Mouse (Mus musculus): ENCODE measurements at regions not wholly inside any gene's neighbourhood (a gene's known extent, or its start where the extent isn't known, plus 50 kb on each side); places are given as distances from the start of the nearest gene placed in this dataset.

GRCm38 (mm10) chr16:93075488-93075887, 249.5 kb upstream of the Runx1 start:
- ATAC-seq (ENCODE audit: insufficient number of reproducible peaks, insufficient read depth, low FRiP score, low read depth) = no peak
- H3K9me3 ChIP-seq (ENCODE audit: control insufficient read depth, low read depth, low read length) = no peaks in the 10 kb centered on the region
- H3K4me1 ChIP-seq (ENCODE audit: control insufficient read depth, insufficient read depth, low read length) = peaks cover 9% of the 10 kb centered on the region; the same call in 1 of the 2 replicates
- no peaks in the 10 kb centered on the region for H3K36me3 ChIP-seq (ENCODE audit: control insufficient read depth, insufficient read depth, low read length)
- 79% methylated on average over 11 of the region's 11 CpGs for WGBS
- H3K27me3 ChIP-seq (ENCODE audit: control insufficient read depth, insufficient read depth, low read length) = no peaks in the 10 kb centered on the region
- no peak overlapping the region for H3K9ac ChIP-seq (replicated peaks; ENCODE audit: low read depth, low read length)
- no peak overlapping the region for H3K4me3 ChIP-seq (ENCODE audit: low read depth, low read length)
- no peak overlapping the region for H3K4me2 ChIP-seq (replicated peaks; ENCODE audit: low read depth, low read length)
- no peak overlapping the region for H3K27ac ChIP-seq (ENCODE audit: low read length)

DNA sequence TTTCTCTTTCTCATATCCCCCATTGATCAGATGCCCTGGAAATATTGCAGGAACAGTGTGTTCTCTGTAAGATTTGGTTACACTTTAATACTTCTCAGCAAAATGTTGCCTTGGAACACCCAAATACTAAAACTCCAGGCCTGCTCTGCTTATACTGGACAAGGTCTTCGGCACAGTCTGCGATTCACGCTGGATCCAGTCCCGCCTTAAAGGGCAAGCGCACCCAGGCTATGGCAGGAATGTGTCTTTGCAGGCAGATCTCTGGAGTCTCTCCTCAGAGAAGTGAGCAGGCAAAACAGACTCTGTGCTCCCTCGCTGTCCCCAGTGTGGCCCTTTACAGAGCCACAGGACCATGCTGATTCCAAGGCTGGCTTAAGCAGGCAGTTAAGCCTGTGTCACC, 246.2 kb upstream of the Runx1 start:
- Histone ChIP-seq H3K9ac (replicated peaks; ENCODE audit: low read depth, low read length) (no peak overlapping the region), H3K36me3 (ENCODE audit: control insufficient read depth, insufficient read depth, low read length) (no peaks in the 10 kb centered on the region), H3K27me3 (ENCODE audit: control insufficient read depth, insufficient read depth, low read length) (no peaks in the 10 kb centered on the region), H3K4me2 (replicated peaks; ENCODE audit: low read depth, low read length) (no peak overlapping the region), H3K4me1 (ENCODE audit: control insufficient read depth, insufficient read depth, low read length) (peaks cover 4% of the 10 kb centered on the region; the same call in 1 of the 2 replicates), H3K4me3 (ENCODE audit: low read depth, low read length) (no peak overlapping the region), H3K27ac (ENCODE audit: low read length) (peak overlapping the region; percentile 57), H3K9me3 (ENCODE audit: control insufficient read depth, low read depth, low read length) (no peaks in the 10 kb centered on the region)
- 30% methylated on average over 6 of the region's 6 CpGs for WGBS
- no peak for ATAC-seq (ENCODE audit: insufficient number of reproducible peaks, insufficient read depth, low FRiP score, low read depth)

DNA sequence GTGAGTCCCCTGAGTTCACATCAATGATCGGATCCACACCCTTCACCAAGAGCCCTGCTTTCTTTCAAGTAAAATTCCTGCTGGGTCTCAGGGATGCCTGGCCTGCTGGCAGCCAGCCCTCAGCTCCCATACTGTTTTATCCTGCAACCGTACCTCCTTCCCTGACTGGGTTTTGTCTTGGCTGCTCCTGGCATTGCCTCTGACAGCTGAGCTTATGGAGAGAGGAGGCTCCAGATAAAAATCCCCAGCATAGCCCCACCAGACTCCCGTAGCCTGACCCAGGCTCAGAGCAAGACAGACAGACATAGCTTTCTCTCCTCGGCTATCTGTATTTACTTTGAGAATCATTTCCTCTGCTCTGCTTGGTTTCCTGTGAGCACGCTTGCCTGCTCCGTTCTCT, 245.8 kb upstream of the Runx1 start:
- peak; percentile 74; the same call in 1 of the 2 replicates for ATAC-seq (ENCODE audit: insufficient number of reproducible peaks, insufficient read depth, low FRiP score, low read depth)
- H3K4me2 ChIP-seq (replicated peaks; ENCODE audit: low read depth, low read length) = no peak overlapping the region
- H3K36me3 ChIP-seq (ENCODE audit: control insufficient read depth, insufficient read depth, low read length) = no peaks in the 10 kb centered on the region
- WGBS = 25% methylated on average over 6 of the region's 6 CpGs
- H3K9ac ChIP-seq (replicated peaks; ENCODE audit: low read depth, low read length) = no peak overlapping the region
- no peaks in the 10 kb centered on the region for H3K9me3 ChIP-seq (ENCODE audit: control insufficient read depth, low read depth, low read length)
- H3K4me1 ChIP-seq (ENCODE audit: control insufficient read depth, insufficient read depth, low read length) = peaks cover 4% of the 10 kb centered on the region; the same call in 1 of the 2 replicates
- H3K27me3 ChIP-seq (ENCODE audit: control insufficient read depth, insufficient read depth, low read length) = no peaks in the 10 kb centered on the region
- no peak overlapping the region for H3K4me3 ChIP-seq (ENCODE audit: low read depth, low read length)
- H3K27ac ChIP-seq (ENCODE audit: low read length) = peak overlapping the region; percentile 57

- peaks cover 4% of the 10 kb centered on the region; the same call in 1 of the 2 replicates for H3K4me1 ChIP-seq (ENCODE audit: control insufficient read depth, insufficient read depth, low read length)
- no peak overlapping the region for H3K27ac ChIP-seq (ENCODE audit: low read length)
- no peaks in the 10 kb centered on the region for H3K36me3 ChIP-seq (ENCODE audit: control insufficient read depth, insufficient read depth, low read length)
- H3K27me3 ChIP-seq (ENCODE audit: control insufficient read depth, insufficient read depth, low read length) = no peaks in the 10 kb centered on the region
- ATAC-seq (ENCODE audit: insufficient number of reproducible peaks, insufficient read depth, low FRiP score, low read depth) = no peak
- no peaks in the 10 kb centered on the region for H3K9me3 ChIP-seq (ENCODE audit: control insufficient read depth, low read depth, low read length)
- H3K4me2 ChIP-seq (replicated peaks; ENCODE audit: low read depth, low read length) = no peak overlapping the region
- WGBS = 89% methylated on average over 2 of the region's 2 CpGs
- H3K4me3 ChIP-seq (ENCODE audit: low read depth, low read length) = no peak overlapping the region
- no peak overlapping the region for H3K9ac ChIP-seq (replicated peaks; ENCODE audit: low read depth, low read length)
These were observed 240.9 kb upstream of the Runx1 start for GRCm38 (mm10) chr16:93066821-93067220.

GRCm38 (mm10) chr16:93061475-93062179, 235.7 kb upstream of the Runx1 start:
- no peak for ATAC-seq (ENCODE audit: insufficient number of reproducible peaks, insufficient read depth, low FRiP score, low read depth)
- 59% methylated on average over 4 of the region's 4 CpGs for WGBS
- Histone ChIP-seq H3K27me3 (ENCODE audit: control insufficient read depth, insufficient read depth, low read length) (no peaks in the 10 kb centered on the region), H3K36me3 (ENCODE audit: control insufficient read depth, insufficient read depth, low read length) (no peaks in the 10 kb centered on the region), H3K4me1 (ENCODE audit: control insufficient read depth, insufficient read depth, low read length) (0 out of 2 replicates have a peak, but pooled peaks cover 3% of the 10 kb centered on the region), H3K4me3 (ENCODE audit: low read depth, low read length) (no peak overlapping the region), H3K4me2 (replicated peaks; ENCODE audit: low read depth, low read length) (no peak overlapping the region), H3K9me3 (ENCODE audit: control insufficient read depth, low read depth, low read length) (no peaks in the 10 kb centered on the region), H3K27ac (ENCODE audit: low read length) (no peak overlapping the region), H3K9ac (replicated peaks; ENCODE audit: low read depth, low read length) (no peak overlapping the region)

DNA sequence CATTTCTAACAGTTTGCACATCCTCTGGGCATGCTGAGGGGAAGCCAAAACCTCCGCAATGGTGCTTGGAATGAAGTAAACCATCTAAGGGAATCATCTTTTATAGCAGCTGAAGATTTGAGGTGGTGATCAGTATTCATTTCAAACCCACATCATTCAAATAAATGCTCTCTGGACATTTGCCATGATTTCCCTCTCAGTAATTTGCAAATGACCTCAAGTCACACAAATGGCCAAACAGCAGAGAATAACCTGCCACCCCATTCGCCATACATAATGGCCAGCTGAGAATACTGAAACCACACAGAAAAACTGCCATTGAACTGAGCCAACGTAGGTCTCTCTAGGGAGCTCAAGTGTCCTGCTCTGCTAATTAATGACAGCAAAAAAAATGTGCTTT, 230.3 kb upstream of the Runx1 start:
- no peak for ATAC-seq (ENCODE audit: insufficient number of reproducible peaks, insufficient read depth, low FRiP score, low read depth)
- H3K4me2 ChIP-seq (replicated peaks; ENCODE audit: low read depth, low read length) = no peak overlapping the region
- H3K9ac ChIP-seq (replicated peaks; ENCODE audit: low read depth, low read length) = no peak overlapping the region
- H3K4me1 ChIP-seq (ENCODE audit: control insufficient read depth, insufficient read depth, low read length) = 0 out of 2 replicates have a peak, but pooled peaks cover under 1% of the 10 kb centered on the region
- H3K27ac ChIP-seq (ENCODE audit: low read length) = no peak overlapping the region
- H3K27me3 ChIP-seq (ENCODE audit: control insufficient read depth, insufficient read depth, low read length) = no peaks in the 10 kb centered on the region
- H3K36me3 ChIP-seq (ENCODE audit: control insufficient read depth, insufficient read depth, low read length) = no peaks in the 10 kb centered on the region
- 71% methylated on average over 3 of the region's 3 CpGs for WGBS
- no peak overlapping the region for H3K4me3 ChIP-seq (ENCODE audit: low read depth, low read length)
- H3K9me3 ChIP-seq (ENCODE audit: control insufficient read depth, low read depth, low read length) = no peaks in the 10 kb centered on the region

GRCm38 (mm10) chr16:93055545-93055944, 229.6 kb upstream of the Runx1 start:
- no peak for ATAC-seq (ENCODE audit: insufficient number of reproducible peaks, insufficient read depth, low FRiP score, low read depth)
- no peak overlapping the region for H3K9ac ChIP-seq (replicated peaks; ENCODE audit: low read depth, low read length)
- 76% methylated on average over 4 of the region's 4 CpGs for WGBS

GRCm38 (mm10) chr16:93051233-93051632, 225.3 kb upstream of the Runx1 start:
- no peak overlapping the region for H3K27ac ChIP-seq (ENCODE audit: low read length)
- H3K4me3 ChIP-seq (ENCODE audit: low read depth, low read length) = no peak overlapping the region
- no peaks in the 10 kb centered on the region for H3K9me3 ChIP-seq (ENCODE audit: control insufficient read depth, low read depth, low read length)
- 78% methylated on average over 6 of the region's 6 CpGs for WGBS
- ATAC-seq (ENCODE audit: insufficient number of reproducible peaks, insufficient read depth, low FRiP score, low read depth) = no peak
- no peak overlapping the region for H3K9ac ChIP-seq (replicated peaks; ENCODE audit: low read depth, low read length)
- no peaks in the 10 kb centered on the region for H3K4me1 ChIP-seq (ENCODE audit: control insufficient read depth, insufficient read depth, low read length)
- no peaks in the 10 kb centered on the region for H3K27me3 ChIP-seq (ENCODE audit: control insufficient read depth, insufficient read depth, low read length)
- H3K4me2 ChIP-seq (replicated peaks; ENCODE audit: low read depth, low read length) = no peak overlapping the region
- H3K36me3 ChIP-seq (ENCODE audit: control insufficient read depth, insufficient read depth, low read length) = no peaks in the 10 kb centered on the region

More at GRCm38 (mm10) chr16:93055545-93055944, 229.6 kb upstream of the Runx1 start:
- no peak overlapping the region for H3K4me3 ChIP-seq (ENCODE audit: low read depth, low read length)
- no peak overlapping the region for H3K4me2 ChIP-seq (replicated peaks; ENCODE audit: low read depth, low read length)
- H3K4me1 ChIP-seq (ENCODE audit: control insufficient read depth, insufficient read depth, low read length) = no peaks in the 10 kb centered on the region
- no peaks in the 10 kb centered on the region for H3K27me3 ChIP-seq (ENCODE audit: control insufficient read depth, insufficient read depth, low read length)
- no peak overlapping the region for H3K27ac ChIP-seq (ENCODE audit: low read length)
- H3K9me3 ChIP-seq (ENCODE audit: control insufficient read depth, low read depth, low read length) = no peaks in the 10 kb centered on the region
- no peaks in the 10 kb centered on the region for H3K36me3 ChIP-seq (ENCODE audit: control insufficient read depth, insufficient read depth, low read length)

Measured in stomach, embryonic 14.5 days (tissue).